Mouse (Mus musculus) thymus, adult 2 months (tissue): ENCODE results near the gene Gm4302. TPM values are rescaled to one million over a fixed set of nuclear protein-coding genes. Genes with fewer than 3 reads are reported as not detected.

Experiments
- polyA plus RNA-seq: library from polyadenylated mRNA; depleted of rRNA; stranded (reverse); fragments of >200 nt; gene quantifications from 2 replicates; pipeline ENCODE4 v1.2.3, GENCODE M21; 2012; rRNA removed

Gene Gm4302
- polyA plus RNA-seq, 1 experiment: not detected

Other genes with a start within 250 kb of the Gm4302 start
- gene Gm4301, start 5.2 kb upstream of the Gm4302 start, polyA plus RNA-seq: not detected in 2 replicates
- gene Gm4303, start 5.1 kb downstream of the Gm4302 start, polyA plus RNA-seq: not detected in 2 replicates
- gene Gm4305, start 10.3 kb downstream of the Gm4302 start, polyA plus RNA-seq: not detected in 2 replicates
- gene Gm4307, start 20.5 kb downstream of the Gm4302 start, polyA plus RNA-seq: not detected in 2 replicates
- gene Gm4312, start 41.7 kb downstream of the Gm4302 start, polyA plus RNA-seq: not detected in 2 replicates
- 5.3 and 5.7 TPM in 2 replicates for gene Tmtc3, start 146.5 kb downstream of the Gm4302 start, polyA plus RNA-seq
- 0.40 TPM in 2 replicates for gene Cep290, start 146.7 kb downstream of the Gm4302 start, polyA plus RNA-seq
- 8.0 and 10.0 TPM in 2 replicates for gene 4930430F08Rik, start 249.6 kb downstream of the Gm4302 start, polyA plus RNA-seq
- not detected in 2 replicates for gene 1700017N19Rik, start 249.6 kb downstream of the Gm4302 start, polyA plus RNA-seq